Mouse (Mus musculus) heart, embryonic 12.5 days (tissue): ENCODE measurements around the gene Mef2b. TPM values are rescaled to one million over a fixed set of nuclear protein-coding genes. Genes with fewer than 3 reads are reported as not detected.
"Not testable (repeated sequence)": the region's sequence is repeated elsewhere in the genome, so short reads cannot be mapped to it uniquely, and the experiment has no call there.

Experiments used
- ATAC-seq: fragments of 200-750 bp; cut with Nextera tagmentation; 2 replicates; pipeline ENCODE4 v1.8.0; 2017; ENCODE audit warnings: moderate TSS enrichment, moderate library complexity; ENCODE audit not compliant: insufficient number of reproducible peaks, low FRiP score
- H3K27ac ChIP-seq: fragments of 300-500 bp; sonication (generic); 2 replicates; pipeline ENCODE4 v1.5.1; 2016; ENCODE audit warnings: mild to moderate bottlenecking, moderate library complexity; ENCODE audit not compliant: poor library complexity, severe bottlenecking
- H3K27me3 ChIP-seq: fragments of 300-500 bp; sonication (generic); replicated peaks from 2 replicates; pipeline ENCODE4 v1.6.1; 2016; ENCODE audit warnings: mild to moderate bottlenecking, moderate library complexity
- H3K36me3 ChIP-seq: fragments of 300-500 bp; sonication (generic); 2 replicates; pipeline ENCODE4 v1.6.1; 2016; ENCODE audit warnings: mild to moderate bottlenecking, moderate library complexity
- H3K4me1 ChIP-seq: fragments of 300-500 bp; sonication (generic); replicated peaks from 2 replicates; pipeline ENCODE4 v1.6.1; 2016; ENCODE audit warnings: mild to moderate bottlenecking
- H3K4me2 ChIP-seq: fragments of 300-500 bp; sonication (generic); 2 replicates; pipeline ENCODE4 v1.6.1; 2016; ENCODE audit warnings: mild to moderate bottlenecking, moderate library complexity
- H3K4me3 ChIP-seq: fragments of 300-500 bp; sonication (generic); 2 replicates; pipeline ENCODE4 v1.5.1; 2016; ENCODE audit warnings: mild to moderate bottlenecking
- H3K9ac ChIP-seq: fragments of 300-500 bp; sonication (generic); 2 replicates; pipeline ENCODE4 v1.6.1; 2016; ENCODE audit warnings: mild to moderate bottlenecking, moderate library complexity
- H3K9me3 ChIP-seq: fragments of 300-500 bp; sonication (generic); replicated peaks from 2 replicates; pipeline ENCODE4 v1.6.1; 2016; ENCODE audit warnings: mild to moderate bottlenecking, moderate library complexity
- WGBS: fragments of 180-500 bp; shearing (Covaris S2); methylation state at CpG from one replicate; pipeline ENCODE4 v1.1.7; 2016; 5-methylcytosine and 5-hydroxymethylcytosine counted together
- polyA plus RNA-seq: library from polyadenylated mRNA; unstranded; fragments of >200 nt; fragmentation: Nextera tagmentation; extraction: Ambion mirVana; gene quantifications from 2 replicates; pipeline ENCODE4 v1.2.1, GENCODE M21; 2016

Gene Mef2b
- polyA plus RNA-seq, 1 experiment from 2014 or later: not detected

GRCm38 (mm10) chr8:70204757-70205156 lies 65.2 kb downstream of the Mef2b start:
- Histone ChIP-seq H3K9me3 (no peaks in the 10 kb centered on the region), H3K27ac (peak overlapping the region; percentile 90), H3K27me3 (no peaks in the 10 kb centered on the region), H3K4me1 (peaks cover 21% of the 10 kb centered on the region), H3K9ac (no peak overlapping the region), H3K36me3 (no peaks in the 10 kb centered on the region), H3K4me3 (no peak overlapping the region), H3K4me2 (no peak overlapping the region)
- 28% methylated on average over 1 of the region's 1 CpGs for WGBS
- no peak for ATAC-seq

GRCm38 (mm10) chr8:70208130-70208529 lies 68.6 kb downstream of the Mef2b start:
- no peak overlapping the region for H3K4me3 ChIP-seq
- H3K4me2 ChIP-seq: no peak overlapping the region
- 49% methylated on average over 1 of the region's 1 CpGs for WGBS
- no peaks in the 10 kb centered on the region for H3K9me3 ChIP-seq
- H3K36me3 ChIP-seq: no peaks in the 10 kb centered on the region
- no peak for ATAC-seq
- no peaks in the 10 kb centered on the region for H3K27me3 ChIP-seq
- peaks cover 31% of the 10 kb centered on the region for H3K4me1 ChIP-seq
- H3K27ac ChIP-seq: no peak overlapping the region
- H3K9ac ChIP-seq: no peak overlapping the region

- H3K27ac ChIP-seq: no peak overlapping the region
- peaks cover 17% of the 10 kb centered on the region for H3K4me1 ChIP-seq
- WGBS: 24% methylated on average over 8 of the region's 8 CpGs
- ATAC-seq: no peak
- peak overlapping the region; percentile 93 for H3K4me2 ChIP-seq
- 0 out of 2 replicates have a peak overlapping the region, but pooled peaks have one; percentile 15 for H3K9ac ChIP-seq
- no peaks in the 10 kb centered on the region for H3K27me3 ChIP-seq
- 0 out of 2 replicates have a peak overlapping the region, but pooled peaks have one; percentile 70 for H3K4me3 ChIP-seq
- no peaks in the 10 kb centered on the region for H3K36me3 ChIP-seq
- no peaks in the 10 kb centered on the region for H3K9me3 ChIP-seq
These were observed 71.0 kb downstream of the Mef2b start for GRCm38 (mm10) chr8:70210538-70210937.

GRCm38 (mm10) chr8:70211275-70211674 lies 71.8 kb downstream of the Mef2b start:
- H3K9me3 ChIP-seq: no peaks in the 10 kb centered on the region
- H3K4me3 ChIP-seq: peak overlapping the region; percentile 70
- no peaks in the 10 kb centered on the region for H3K27me3 ChIP-seq
- H3K4me1 ChIP-seq: peaks cover 17% of the 10 kb centered on the region
- H3K36me3 ChIP-seq: no peaks in the 10 kb centered on the region
- no peak overlapping the region for H3K27ac ChIP-seq
- ATAC-seq: no peak
- H3K4me2 ChIP-seq: peak overlapping the region; percentile 93
- peak overlapping the region; percentile 75 for H3K9ac ChIP-seq
- WGBS: 63% methylated on average over 1 of the region's 1 CpGs

- no peaks in the 10 kb centered on the region for H3K27me3 ChIP-seq
- H3K9me3 ChIP-seq: no peaks in the 10 kb centered on the region
- H3K27ac ChIP-seq: no peak overlapping the region
- H3K4me1 ChIP-seq: peaks cover 17% of the 10 kb centered on the region
- 2% methylated on average over 31 of the region's 31 CpGs for WGBS
- peak overlapping the region; percentile 75 for H3K9ac ChIP-seq
- no peaks in the 10 kb centered on the region for H3K36me3 ChIP-seq
- peak overlapping the region; percentile 70 for H3K4me3 ChIP-seq
- ATAC-seq: no peak
- H3K4me2 ChIP-seq: peak overlapping the region; percentile 93
These were observed 72.2 kb downstream of the Mef2b start for GRCm38 (mm10) chr8:70211726-70212111.

- Histone ChIP-seq H3K9ac (peak within 1 kb of the TSS; percentile 75), H3K27me3 (no peaks in the 10 kb centered on the region), H3K27ac (peak within 1 kb of the TSS; percentile 47), H3K4me2 (peak within 1 kb of the TSS; percentile 93), H3K4me3 (peak within 1 kb of the TSS; percentile 70), H3K9me3 (no peaks in the 10 kb centered on the region), H3K4me1 (peaks cover 17% of the 10 kb centered on the region), H3K36me3 (no peaks in the 10 kb centered on the region)
- under 1% methylated on average over 66 of the region's 66 CpGs for WGBS
- ATAC-seq: peak; percentile 97
These were observed 72.9 kb downstream of the Mef2b start, which contains the start of gene Slc25a42 for GRCm38 (mm10) chr8:70212112-70213055. Gene Slc25a42 (minus strand): TSS chr8:70212305.

- H3K4me3 ChIP-seq: no peak overlapping the region
- WGBS: 64% methylated on average over 3 of the region's 3 CpGs
These were observed 74.9 kb downstream of the Mef2b start for GRCm38 (mm10) chr8:70214411-70214810.

GRCm38 (mm10) chr8:70215092-70215491 lies 75.6 kb downstream of the Mef2b start:
- Histone ChIP-seq H3K4me1 (peaks cover 27% of the 10 kb centered on the region), H3K27ac (no peak overlapping the region), H3K4me2 (no peak overlapping the region), H3K4me3 (no peak overlapping the region), H3K36me3 (no peaks in the 10 kb centered on the region), H3K9me3 (no peaks in the 10 kb centered on the region), H3K9ac (no peak overlapping the region), H3K27me3 (no peaks in the 10 kb centered on the region; the same call in 1 of the 2 replicates)
- 59% methylated on average over 5 of the region's 5 CpGs for WGBS
- ATAC-seq: no peak

More at GRCm38 (mm10) chr8:70214411-70214810, 74.9 kb downstream of the Mef2b start:
- Histone ChIP-seq H3K27me3 (no peaks in the 10 kb centered on the region; the same call in 1 of the 2 replicates), H3K9me3 (no peaks in the 10 kb centered on the region), H3K27ac (no peak overlapping the region), H3K4me2 (no peak overlapping the region), H3K36me3 (no peaks in the 10 kb centered on the region), H3K9ac (no peak overlapping the region), H3K4me1 (peaks cover 23% of the 10 kb centered on the region)
- no peak for ATAC-seq

- H3K27ac ChIP-seq, H3K4me2 ChIP-seq: not testable (repeated sequence)
- WGBS: 69% methylated on average over 3 of the region's 3 CpGs
These were observed 76.7 kb downstream of the Mef2b start for GRCm38 (mm10) chr8:70216161-70216560.

GRCm38 (mm10) chr8:70216566-70216965 lies 77.1 kb downstream of the Mef2b start:
- Histone ChIP-seq H3K4me2 (no peak overlapping the region), H3K36me3 (peaks cover 3% of the 10 kb centered on the region; the same call in 1 of the 2 replicates), H3K27ac (no peak overlapping the region), H3K9ac (no peak overlapping the region), H3K4me1 (peaks cover 21% of the 10 kb centered on the region), H3K27me3 (no peaks in the 10 kb centered on the region; the same call in 1 of the 2 replicates), H3K9me3 (no peaks in the 10 kb centered on the region), H3K4me3 (no peak overlapping the region)
- 67% methylated on average over 1 of the region's 1 CpGs for WGBS
- ATAC-seq: no peak

More at GRCm38 (mm10) chr8:70216161-70216560, 76.7 kb downstream of the Mef2b start:
- H3K27me3 ChIP-seq, H3K9me3 ChIP-seq, ATAC-seq, H3K4me3 ChIP-seq, H3K9ac ChIP-seq, H3K36me3 ChIP-seq: not testable (repeated sequence)
- peaks cover 23% of the 10 kb centered on the region for H3K4me1 ChIP-seq
